Mouse (Mus musculus) liver, adult 2 months (tissue): ENCODE measurements at regions not wholly inside any gene's neighbourhood (a gene's known extent, or its start where the extent isn't known, plus 50 kb on each side); places are given as distances from the start of the nearest gene placed in this dataset.

Source experiments
- CTCF ChIP-seq: fragments of 200-500 bp; IDR thresholded peaks from 2 replicates; pipeline ENCODE4 v1.5.1; 2011; ENCODE audit warnings: low read depth, low read length, control low read depth
- POLR2A ChIP-seq: fragments of 200-500 bp; IDR thresholded peaks from 2 replicates; pipeline ENCODE4 v1.6.1; 2011; ENCODE audit warnings: low read length, control low read depth; ENCODE audit not compliant: insufficient read depth; ENCODE audit errors: extremely low read depth

- TF ChIP-seq CTCF (0 out of 2 replicates have a peak, but pooled peaks have one; percentile 32), POLR2A (no peak)
Measured at GRCm38 (mm10) chr19:14692183-14692582, 94.3 kb upstream of the Tle4 start.
